Comparison of ENCODE assay signal across 9 mouse cellular contexts in genomic region chr2:107869304-107869958, GRCm38 (mm10).
DNase-seq lines count a peak whose midpoint lies in the region; ATAC-seq lines count a peak whose summit lies in the region.
"Had no signal": no experiment of that assay in that cellular context is flagged by ENCODE, and none has a peak within 500 bp of the region (broad histone marks: within the 10 kb centered on the region; RNA-seq: fewer than 3 reads in every experiment).

No protein-coding gene starts in this region.

- intact Hi-C loops in left cerebral cortex, postnatal 4 days (cut with DNase I): loop anchor here (5.0 to 10.0 kb wide), 2 partner anchors 785 to 887 kb away; no protein-coding TSS in a partner anchor

- H3K4me2 ChIP-seq in forebrain, embryonic 16.5 days (ENCODE audit: low read length): no peak overlapping the region
- H3K4me2 ChIP-seq in neural tube, embryonic 15.5 days: no peak overlapping the region
- H3K4me2 ChIP-seq: liver, embryonic 13.5 days had no signal

- WGBS in forebrain, embryonic 16.5 days: 54% methylated on average over 3 of the region's 3 CpGs
- WGBS in neural tube, embryonic 15.5 days: 48% methylated on average over 3 of the region's 3 CpGs

- no peak overlapping the region for H3K4me3 ChIP-seq in forebrain, embryonic 16.5 days (replicated peaks; ENCODE audit: low read length)
- no peak overlapping the region for H3K4me3 ChIP-seq in neural tube, embryonic 15.5 days (replicated peaks)
- H3K4me3 ChIP-seq: liver, embryonic 13.5 days had no signal

- no peaks in the 10 kb centered on the region for H3K36me3 ChIP-seq in forebrain, embryonic 16.5 days (ENCODE audit: control insufficient read depth, insufficient read depth)
- H3K36me3 ChIP-seq in neural tube, embryonic 15.5 days: no peaks in the 10 kb centered on the region
- H3K36me3 ChIP-seq: liver, embryonic 13.5 days had no signal

- H3K9me3 ChIP-seq in forebrain, embryonic 16.5 days (ENCODE audit: control insufficient read depth, low read length): no peaks in the 10 kb centered on the region
- no peaks in the 10 kb centered on the region for H3K9me3 ChIP-seq in neural tube, embryonic 15.5 days (replicated peaks)
- H3K9me3 ChIP-seq: liver, embryonic 13.5 days had no signal

- no peak overlapping the region for H3K27ac ChIP-seq in forebrain, embryonic 16.5 days (ENCODE audit: low read length)
- H3K27ac ChIP-seq in neural tube, embryonic 15.5 days (replicated peaks): no peak overlapping the region
- H3K27ac ChIP-seq: liver, embryonic 13.5 days had no signal

- H3K9ac ChIP-seq in forebrain, embryonic 16.5 days (replicated peaks; ENCODE audit: low read depth, low read length): no peak overlapping the region
- no peak overlapping the region for H3K9ac ChIP-seq in neural tube, embryonic 15.5 days (replicated peaks)
- H3K9ac ChIP-seq: liver, embryonic 13.5 days had no signal

- ATAC-seq in forebrain, embryonic 16.5 days: peak; percentile 95
- peak; percentile 89 for ATAC-seq in neural tube, embryonic 15.5 days (ENCODE audit: low FRiP score)
- no peak for ATAC-seq in granulocyte monocyte progenitor cell, adult 5-6 weeks (replicated peaks; ENCODE audit: poor library complexity, severe bottlenecking)

- H3K27me3 ChIP-seq in forebrain, embryonic 16.5 days (replicated peaks; ENCODE audit: control insufficient read depth, insufficient read depth, low read length): no peaks in the 10 kb centered on the region
- H3K27me3 ChIP-seq in neural tube, embryonic 15.5 days (replicated peaks): no peaks in the 10 kb centered on the region
- H3K27me3 ChIP-seq: liver, embryonic 13.5 days had no signal

- no peaks in the 10 kb centered on the region for H3K4me1 ChIP-seq in forebrain, embryonic 16.5 days (replicated peaks; ENCODE audit: control insufficient read depth, insufficient read depth, low read length)
- no peaks in the 10 kb centered on the region for H3K4me1 ChIP-seq in neural tube, embryonic 15.5 days
- H3K4me1 ChIP-seq: liver, embryonic 13.5 days had no signal

- DNase-seq in cerebellum, postnatal 10 days: peak; percentile 24 to 49
- no peak for DNase-seq in cerebellum, adult 9-11 months
- peak; percentile 25 to 33 for DNase-seq in left cerebral cortex, adult 9 months (ENCODE audit: low spot score in 2 of 2)
- DNase-seq in left cerebral cortex, postnatal 4 days: no peak
- no peak for DNase-seq in urinary bladder, adult 18-20 months (ENCODE audit: low spot score in 2 of 2)
- DNase-seq: liver, embryonic 13.5 days had no signal

Comparison
In these comparisons a context has a peak if more than half of its experiments do, and no peak if none do; other contexts are left out.
1. DNase-seq: peak in cerebellum, postnatal 10 days (2 of 2) and left cerebral cortex, adult 9 months (2 of 2); none in cerebellum, adult 9-11 months (single experiment), left cerebral cortex, postnatal 4 days (single experiment) and urinary bladder, adult 18-20 months (0 of 2).